Mouse (Mus musculus) small intestine, adult 2 months (tissue): ENCODE data around the gene Rmnd5b.

Source experiments
- CTCF ChIP-seq: fragments of 200-500 bp; IDR thresholded peaks from 2 replicates; pipeline ENCODE4 v1.5.1; 2012; ENCODE audit warnings: low read depth, mild to moderate bottlenecking, control low read depth, inconsistent platforms, low read length, moderate library complexity, mixed read lengths; ENCODE audit not compliant: insufficient replicate concordance, insufficient read length; ENCODE audit errors: extremely low read depth
- POLR2A ChIP-seq: fragments of 200-500 bp; IDR thresholded peaks from 2 replicates; pipeline ENCODE4 v1.6.1; 2012; ENCODE audit warnings: low read depth, mild to moderate bottlenecking, control low read depth, inconsistent platforms, low read length, moderate library complexity

GRCm38 (mm10) chr11:51587059-51587458 is 48.6 kb downstream of the Rmnd5b start:
- TF ChIP-seq CTCF (no peak), POLR2A (no peak)
